25 mouse cellular contexts compared by ENCODE assay signal in genomic region chr11:56750032-56750431, GRCm38 (mm10).
A peak's percentile ranks its signal among the peaks of the same experiment; 100 is the strongest.
DNase-seq lines count a peak whose midpoint lies in the region; ATAC-seq and TF ChIP-seq lines count a peak whose summit lies in the region.
"Had no signal": no experiment of that assay in that cellular context is flagged by ENCODE, and none has a peak within 500 bp of the region (broad histone marks: within the 10 kb centered on the region; RNA-seq: fewer than 3 reads in every experiment).

No protein-coding gene starts in this region.

- H3K9ac ChIP-seq in hindbrain, postnatal 0 days (replicated peaks; ENCODE audit: low read length), result no peak overlapping the region
- H3K9ac ChIP-seq in midbrain, embryonic 12.5 days (replicated peaks), result no peak overlapping the region
- no peak overlapping the region for H3K9ac ChIP-seq in midbrain, embryonic 14.5 days (replicated peaks; ENCODE audit: low read length)
- no peak overlapping the region for H3K9ac ChIP-seq in forebrain, embryonic 12.5 days
- H3K9ac ChIP-seq: embryonic facial prominence, embryonic 13.5 days; heart, embryonic 15.5 days; hindbrain, embryonic 15.5 days; liver, embryonic 13.5 days; lung, embryonic 14.5 days; neural tube, embryonic 12.5 days; stomach, embryonic 15.5 days had no signal

- H3K27ac ChIP-seq in hindbrain, embryonic 10.5 days, result no peak overlapping the region
- no peak overlapping the region for H3K27ac ChIP-seq in hindbrain, postnatal 0 days
- H3K27ac ChIP-seq in midbrain, embryonic 12.5 days (replicated peaks), result no peak overlapping the region
- no peak overlapping the region for H3K27ac ChIP-seq in midbrain, embryonic 14.5 days (replicated peaks; ENCODE audit: low read depth, low read length)
- H3K27ac ChIP-seq in forebrain, embryonic 12.5 days, result no peak overlapping the region
- H3K27ac ChIP-seq: embryonic facial prominence, embryonic 13.5 days; heart, embryonic 15.5 days; hindbrain, embryonic 15.5 days; liver, embryonic 13.5 days; macrophage; neural tube, embryonic 12.5 days; stomach, embryonic 15.5 days had no signal

- no peak for TF ChIP-seq CTCF in hindbrain, postnatal 0 days (IDR thresholded peaks at IDR 0.05; ENCODE audit: low read depth)

- H3K9me3 ChIP-seq in hindbrain, embryonic 10.5 days, result no peaks in the 10 kb centered on the region
- H3K9me3 ChIP-seq in hindbrain, postnatal 0 days (ENCODE audit: low read length), result no peaks in the 10 kb centered on the region
- H3K9me3 ChIP-seq in midbrain, embryonic 12.5 days, result no peaks in the 10 kb centered on the region
- H3K9me3 ChIP-seq in midbrain, embryonic 14.5 days (ENCODE audit: control insufficient read depth, low read length), result no peaks in the 10 kb centered on the region
- H3K9me3 ChIP-seq in forebrain, embryonic 12.5 days, result no peaks in the 10 kb centered on the region
- H3K9me3 ChIP-seq: embryonic facial prominence, embryonic 13.5 days; heart, embryonic 15.5 days; hindbrain, embryonic 15.5 days; liver, embryonic 13.5 days; neural tube, embryonic 12.5 days; stomach, embryonic 15.5 days had no signal

- H3K4me3 ChIP-seq in hindbrain, embryonic 10.5 days, result no peak overlapping the region
- no peak overlapping the region for H3K4me3 ChIP-seq in hindbrain, postnatal 0 days (ENCODE audit: low read length)
- no peak overlapping the region for H3K4me3 ChIP-seq in midbrain, embryonic 12.5 days
- H3K4me3 ChIP-seq in midbrain, embryonic 14.5 days (replicated peaks; ENCODE audit: low read depth, low read length), result no peak overlapping the region
- no peak overlapping the region for H3K4me3 ChIP-seq in forebrain, embryonic 12.5 days (replicated peaks)
- H3K4me3 ChIP-seq: embryonic facial prominence, embryonic 13.5 days; erythroblast, embryonic 14.5 days; heart, embryonic 15.5 days; hindbrain, embryonic 15.5 days; liver, embryonic 13.5 days; neural tube, embryonic 12.5 days; stomach, embryonic 15.5 days had no signal

- peaks cover 14% of the 10 kb centered on the region for H3K4me1 ChIP-seq in hindbrain, embryonic 10.5 days (replicated peaks)
- no peaks in the 10 kb centered on the region for H3K4me1 ChIP-seq in hindbrain, postnatal 0 days (ENCODE audit: insufficient read depth, low read length)
- H3K4me1 ChIP-seq in midbrain, embryonic 12.5 days, result peaks cover 11% of the 10 kb centered on the region
- no peaks in the 10 kb centered on the region for H3K4me1 ChIP-seq in midbrain, embryonic 14.5 days (ENCODE audit: control insufficient read depth, insufficient read depth, low read length)
- H3K4me1 ChIP-seq in forebrain, embryonic 12.5 days, result peaks cover 18% of the 10 kb centered on the region
- H3K4me1 ChIP-seq: liver, embryonic 13.5 days; neural tube, embryonic 12.5 days; stomach, embryonic 15.5 days had no signal

- no peaks in the 10 kb centered on the region for H3K36me3 ChIP-seq in hindbrain, embryonic 10.5 days
- no peaks in the 10 kb centered on the region for H3K36me3 ChIP-seq in hindbrain, postnatal 0 days (ENCODE audit: insufficient read depth, low read length)
- H3K36me3 ChIP-seq in midbrain, embryonic 12.5 days, result no peaks in the 10 kb centered on the region
- no peaks in the 10 kb centered on the region for H3K36me3 ChIP-seq in midbrain, embryonic 14.5 days (ENCODE audit: control insufficient read depth, insufficient read depth, low read length)
- no peaks in the 10 kb centered on the region for H3K36me3 ChIP-seq in forebrain, embryonic 12.5 days (replicated peaks)
- H3K36me3 ChIP-seq: embryonic facial prominence, embryonic 13.5 days; heart, embryonic 15.5 days; hindbrain, embryonic 15.5 days; liver, embryonic 13.5 days; neural tube, embryonic 12.5 days; stomach, embryonic 15.5 days had no signal

- DNase-seq in hindbrain, embryonic 10.5 days (ENCODE audit: low spot score), result peak; percentile 20
- no peak for DNase-seq in hindbrain, postnatal 0 days (ENCODE audit: low spot score)
- no peak for DNase-seq in midbrain, embryonic 14.5 days
- DNase-seq in retina, embryonic 14.5 days (ENCODE audit: low spot score), result peak; percentile 50
- no peak for DNase-seq in urinary bladder, adult 2 months (ENCODE audit: low spot score)
- no peak for DNase-seq in cerebellum, adult 9-11 months
- DNase-seq: adrenal gland, postnatal 36 days; cerebellum, adult 18-20 months; cerebellum, postnatal 36 days; heart, postnatal 36 days; kidney, postnatal 36 days; liver, embryonic 13.5 days; right cerebral cortex, postnatal 4 days; thymus, postnatal 36 days had no signal

- ATAC-seq in hindbrain, postnatal 0 days, result no peak
- ATAC-seq in midbrain, embryonic 12.5 days (ENCODE audit: low FRiP score, low read depth), result peak; percentile 60; the same call in 1 of the 2 replicates
- no peak for ATAC-seq in midbrain, embryonic 14.5 days (ENCODE audit: low FRiP score, low TSS enrichment)
- ATAC-seq in forebrain, embryonic 12.5 days (ENCODE audit: low FRiP score), result peak; percentile 62
- ATAC-seq: intestine, embryonic 16.5 days had no signal

- WGBS in hindbrain, embryonic 10.5 days, result 27% methylated on average over 5 of the region's 5 CpGs
- 24% methylated on average over 5 of the region's 5 CpGs for WGBS in hindbrain, postnatal 0 days
- WGBS in midbrain, embryonic 12.5 days, result 26% methylated on average over 5 of the region's 5 CpGs
- WGBS in midbrain, embryonic 14.5 days, result 27% methylated on average over 5 of the region's 5 CpGs
- WGBS in forebrain, embryonic 12.5 days, result 20% methylated on average over 5 of the region's 5 CpGs

- no peak overlapping the region for H3K4me2 ChIP-seq in hindbrain, postnatal 0 days (ENCODE audit: low read depth, low read length)
- H3K4me2 ChIP-seq in midbrain, embryonic 12.5 days (replicated peaks), result no peak overlapping the region
- no peak overlapping the region for H3K4me2 ChIP-seq in midbrain, embryonic 14.5 days (ENCODE audit: low read length)
- H3K4me2 ChIP-seq in forebrain, embryonic 12.5 days, result no peak overlapping the region
- H3K4me2 ChIP-seq: embryonic facial prominence, embryonic 13.5 days; heart, embryonic 15.5 days; hindbrain, embryonic 15.5 days; liver, embryonic 13.5 days; lung, embryonic 14.5 days; neural tube, embryonic 12.5 days; stomach, embryonic 15.5 days had no signal

- 0 out of 2 replicates have a peak, but pooled peaks cover 4% of the 10 kb centered on the region for H3K27me3 ChIP-seq in hindbrain, embryonic 10.5 days (ENCODE audit: insufficient read depth, poor library complexity, severe bottlenecking)
- H3K27me3 ChIP-seq in hindbrain, postnatal 0 days (ENCODE audit: insufficient read depth, low read length), result no peaks in the 10 kb centered on the region
- no peaks in the 10 kb centered on the region for H3K27me3 ChIP-seq in midbrain, embryonic 12.5 days
- no peaks in the 10 kb centered on the region for H3K27me3 ChIP-seq in midbrain, embryonic 14.5 days (ENCODE audit: control insufficient read depth, insufficient read depth, low read length)
- H3K27me3 ChIP-seq in forebrain, embryonic 12.5 days, result no peaks in the 10 kb centered on the region
- H3K27me3 ChIP-seq: embryonic facial prominence, embryonic 13.5 days; heart, embryonic 15.5 days; hindbrain, embryonic 15.5 days; liver, embryonic 13.5 days; neural tube, embryonic 12.5 days; stomach, embryonic 15.5 days had no signal

Comparison
In these comparisons a context has a peak if more than half of its experiments do, and no peak if none do; other contexts are left out.
1. DNase-seq: peak in hindbrain, embryonic 10.5 days (single experiment) and retina, embryonic 14.5 days (single experiment); none in hindbrain, postnatal 0 days (single experiment), midbrain, embryonic 14.5 days (single experiment), urinary bladder, adult 2 months (single experiment) and cerebellum, adult 9-11 months (single experiment).
2. ATAC-seq: peak in midbrain, embryonic 12.5 days (single experiment) and forebrain, embryonic 12.5 days (single experiment); none in hindbrain, postnatal 0 days (single experiment) and midbrain, embryonic 14.5 days (single experiment).